Mouse (Mus musculus): ENCODE results near the gene Peg12.

DNA sequence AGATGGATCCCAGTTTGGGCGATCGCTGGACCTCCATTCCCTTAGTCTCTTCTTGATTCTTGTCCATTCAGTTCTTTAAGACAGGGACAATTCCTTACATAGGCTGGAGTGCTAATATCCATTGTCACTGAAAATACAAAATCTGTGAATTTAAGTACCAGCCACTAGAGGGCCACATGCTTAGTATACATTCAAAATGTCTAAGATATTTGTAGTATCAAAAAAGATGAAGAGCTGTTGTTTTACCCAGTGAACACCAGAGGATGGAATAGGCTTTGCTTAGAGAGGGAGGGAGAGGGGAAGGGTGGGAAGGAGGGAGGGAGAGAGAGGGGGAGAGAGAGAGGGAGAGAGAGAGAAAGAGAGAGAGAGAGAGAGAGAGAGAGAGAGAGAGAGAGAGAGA, 27.9 kb downstream of the Peg12 start:
- TF ChIP-seq CTCF (IDR thresholded peaks at IDR 0.05; ENCODE audit: control insufficient read depth, insufficient read depth, insufficient replicate concordance, low read depth, low read length): no peak
- no peak for TF ChIP-seq POLR2A (IDR thresholded peaks at IDR 0.05; ENCODE audit: control insufficient read depth, low read depth, low read length)

Data from testis, adult 2 months (tissue).